Mouse (Mus musculus): ENCODE results near the gene Nipbl.
A peak's percentile ranks its signal among the peaks of the same experiment; 100 is the strongest.
"Not testable (repeated sequence)": the region's sequence is repeated elsewhere in the genome, so short reads cannot be mapped to it uniquely, and the experiment has no call there.

Gene Nipbl

GRCm38 (mm10) chr15:8443926-8444889 is at the start of gene Nipbl:
Nipbl (minus strand) TSS chr15:8444463.
- peak; percentile 94 for DNase-seq

- no peak for DNase-seq
These were observed 41.0 kb upstream of the Nipbl start for GRCm38 (mm10) chr15:8485261-8485660.

GRCm38 (mm10) chr15:8469006-8469575 is 24.8 kb upstream of the Nipbl start:
- DNase-seq: no peak

GRCm38 (mm10) chr15:8463521-8463920 is 19.3 kb upstream of the Nipbl start:
- no peak for DNase-seq

- no peak for DNase-seq
These were observed 18.5 kb upstream of the Nipbl start for GRCm38 (mm10) chr15:8462780-8463179.

- DNase-seq: no peak
These were observed 16.6 kb upstream of the Nipbl start for GRCm38 (mm10) chr15:8460871-8461270.

GRCm38 (mm10) chr15:8459979-8460378 is 15.7 kb upstream of the Nipbl start:
- DNase-seq: no peak

- DNase-seq: not testable (repeated sequence)
These were observed 12.0 kb upstream of the Nipbl start for GRCm38 (mm10) chr15:8456223-8456622.

- DNase-seq: no peak
These were observed 11.2 kb upstream of the Nipbl start for GRCm38 (mm10) chr15:8455486-8455885.

- peak; percentile 44 for DNase-seq
These were observed 6.8 kb upstream of the Nipbl start for GRCm38 (mm10) chr15:8451071-8451470.

GRCm38 (mm10) chr15:8447193-8447767 is 3.0 kb upstream of the Nipbl start:
- no peak for DNase-seq

GRCm38 (mm10) chr15:8446435-8446834 is 2.2 kb upstream of the Nipbl start:
- no peak for DNase-seq

- peak; percentile 67 for DNase-seq
These were observed 1.7 kb upstream of the Nipbl start for GRCm38 (mm10) chr15:8445951-8446419.

- DNase-seq: peak; percentile 88
These were observed 781 bp upstream of the Nipbl start for GRCm38 (mm10) chr15:8444890-8445597.

GRCm38 (mm10) chr15:8443168-8443925 is 916 bp downstream of the Nipbl start:
- peak; percentile 78 for DNase-seq

GRCm38 (mm10) chr15:8442761-8443160 is 1.5 kb downstream of the Nipbl start:
- DNase-seq: no peak

GRCm38 (mm10) chr15:8442156-8442555 is 2.1 kb downstream of the Nipbl start:
- DNase-seq: no peak

- no peak for DNase-seq
These were observed 10.9 kb downstream of the Nipbl start for GRCm38 (mm10) chr15:8433239-8433947.

- DNase-seq: no peak
These were observed 11.7 kb downstream of the Nipbl start for GRCm38 (mm10) chr15:8432534-8432933.

- no peak for DNase-seq
These were observed 14.8 kb downstream of the Nipbl start for GRCm38 (mm10) chr15:8429502-8429901.

- peak; percentile 57 for DNase-seq
These were observed 23.4 kb downstream of the Nipbl start for GRCm38 (mm10) chr15:8420909-8421308.
